Mouse (Mus musculus) v-Abl transformed pro-B cells (cell line): ENCODE data around the gene Rcan3.

ENCODE experiments used
- in situ Hi-C, 2 experiments: fragments of 400-800 bp; cut with MboI; formaldehyde crosslinking; loops; one replicate each; pipeline ENCODE4 v1.15.1; 2025; ENCODE audit not compliant: unreplicated experiment in 2 of 2

The Rcan3 gene

GRCm38 (mm10) chr4:135419996-135420395, 13.7 kb downstream of the Rcan3 start:
- in situ Hi-C loops = loop anchor here in 1 of 2 experiments (10.0 kb wide), 1 partner anchor 205 kb away; no protein-coding TSS in a partner anchor

GRCm38 (mm10) chr4:135416367-135416766, 17.3 kb downstream of the Rcan3 start:
- in situ Hi-C loops = loop anchor here in 1 of 2 experiments (10.0 kb wide), 1 partner anchor 202 kb away; no protein-coding TSS in a partner anchor

GRCm38 (mm10) chr4:135413491-135413890, 20.2 kb downstream of the Rcan3 start:
- in situ Hi-C loops = loop anchor here (5.0 to 10.0 kb wide), 3 partner anchors 199 to 466 kb away; no protein-coding TSS in a partner anchor

- in situ Hi-C loops = loop anchor here (5.0 to 10.0 kb wide), 3 partner anchors 197 to 464 kb away; no protein-coding TSS in a partner anchor
Measured at GRCm38 (mm10) chr4:135411633-135412032, 22.0 kb downstream of the Rcan3 start.

- in situ Hi-C loops = no loop called here
Measured at GRCm38 (mm10) chr4:135406180-135406579, 27.5 kb downstream of the Rcan3 start.

- in situ Hi-C loops = no loop called here
Measured at GRCm38 (mm10) chr4:135404916-135405315, 28.7 kb downstream of the Rcan3 start.

GRCm38 (mm10) chr4:135404048-135404447, 29.6 kb downstream of the Rcan3 start:
- in situ Hi-C loops = no loop called here

GRCm38 (mm10) chr4:135401881-135402280, 31.8 kb downstream of the Rcan3 start:
- in situ Hi-C loops = no loop called here

- in situ Hi-C loops = no loop called here
Measured at GRCm38 (mm10) chr4:135397991-135398390, 35.7 kb downstream of the Rcan3 start, which contains the start of gene Ncmap. Ncmap (minus strand) TSS chr4:135398227.

- in situ Hi-C loops = no loop called here
Measured at GRCm38 (mm10) chr4:135397551-135397950, 36.1 kb downstream of the Rcan3 start.

GRCm38 (mm10) chr4:135396303-135396702, 37.4 kb downstream of the Rcan3 start:
- in situ Hi-C loops = no loop called here

GRCm38 (mm10) chr4:135395375-135395774, 38.3 kb downstream of the Rcan3 start:
- in situ Hi-C loops = no loop called here

- in situ Hi-C loops = no loop called here
Measured at GRCm38 (mm10) chr4:135394666-135395065, 39.0 kb downstream of the Rcan3 start.

GRCm38 (mm10) chr4:135393381-135393780, 40.3 kb downstream of the Rcan3 start:
- in situ Hi-C loops = no loop called here

GRCm38 (mm10) chr4:135392801-135393200, 40.9 kb downstream of the Rcan3 start:
- in situ Hi-C loops = no loop called here

- in situ Hi-C loops = no loop called here
Measured at GRCm38 (mm10) chr4:135391014-135391413, 42.6 kb downstream of the Rcan3 start.

- in situ Hi-C loops = loop anchor here in 1 of 2 experiments (10.0 kb wide), 1 partner anchor 119 kb away; no protein-coding TSS in a partner anchor
Measured at GRCm38 (mm10) chr4:135385614-135386013, 48.0 kb downstream of the Rcan3 start.

GRCm38 (mm10) chr4:135382316-135382715, 51.3 kb downstream of the Rcan3 start:
- in situ Hi-C loops = loop anchor here (5.0 to 10.0 kb wide), 2 partner anchors 122 to 285 kb away; no protein-coding TSS in a partner anchor

- in situ Hi-C loops = loop anchor here (5.0 to 10.0 kb wide), 2 partner anchors 123 to 286 kb away; no protein-coding TSS in a partner anchor
Measured at GRCm38 (mm10) chr4:135381355-135381754, 52.3 kb downstream of the Rcan3 start.

GRCm38 (mm10) chr4:135377241-135377640, 56.4 kb downstream of the Rcan3 start:
- in situ Hi-C loops = no loop called here

GRCm38 (mm10) chr4:135375444-135375843, 58.2 kb downstream of the Rcan3 start:
- in situ Hi-C loops = no loop called here

GRCm38 (mm10) chr4:135373299-135373698, 60.4 kb downstream of the Rcan3 start:
- in situ Hi-C loops = no loop called here
